Mouse (Mus musculus): ENCODE measurements at regions not wholly inside any gene's neighbourhood (a gene's known extent, or its start where the extent isn't known, plus 50 kb on each side); places are given as distances from the start of the nearest gene placed in this dataset.

- H3K36me3 ChIP-seq (ENCODE audit: control insufficient read depth, insufficient read depth, low read length), result no peaks in the 10 kb centered on the region
- no peak overlapping the region for H3K27ac ChIP-seq (ENCODE audit: control insufficient read depth, insufficient read depth, low read length)
- no peaks in the 10 kb centered on the region for H3K4me1 ChIP-seq (replicated peaks; ENCODE audit: control insufficient read depth, insufficient read depth, low read length)
- no peak for TF ChIP-seq POLR2A (IDR thresholded peaks at IDR 0.05; ENCODE audit: control insufficient read depth, extremely low read depth, insufficient read depth, low read length, poor library complexity)
- TF ChIP-seq CTCF (IDR thresholded peaks at IDR 0.05; ENCODE audit: borderline replicate concordance, control insufficient read depth, extremely low read depth, insufficient read depth, low read length, poor library complexity), result no peak
- no peak overlapping the region for H3K4me3 ChIP-seq (ENCODE audit: control insufficient read depth, insufficient read depth, low read length)
- no peaks in the 10 kb centered on the region for H3K27me3 ChIP-seq (ENCODE audit: control insufficient read depth, insufficient read depth, low read length)
- DNase-seq, result no peak
Observed at GRCm38 (mm10) chr8:6590146-6590545, 1485.0 kb upstream of the Slc10a2 start.

GRCm38 (mm10) chr8:6583337-6584096, 1478.4 kb upstream of the Slc10a2 start:
- no peaks in the 10 kb centered on the region for H3K27me3 ChIP-seq (ENCODE audit: control insufficient read depth, insufficient read depth, low read length)
- no peak for DNase-seq
- TF ChIP-seq POLR2A (IDR thresholded peaks at IDR 0.05; ENCODE audit: control insufficient read depth, extremely low read depth, insufficient read depth, low read length, poor library complexity), result no peak
- no peak for TF ChIP-seq CTCF (IDR thresholded peaks at IDR 0.05; ENCODE audit: borderline replicate concordance, control insufficient read depth, extremely low read depth, insufficient read depth, low read length, poor library complexity)
- H3K4me1 ChIP-seq (replicated peaks; ENCODE audit: control insufficient read depth, insufficient read depth, low read length), result no peaks in the 10 kb centered on the region
- no peaks in the 10 kb centered on the region for H3K36me3 ChIP-seq (ENCODE audit: control insufficient read depth, insufficient read depth, low read length)
- H3K27ac ChIP-seq (ENCODE audit: control insufficient read depth, insufficient read depth, low read length), result no peak overlapping the region
- 97% methylated on average over 6 of the region's 6 CpGs for WGBS
- H3K4me3 ChIP-seq (ENCODE audit: control insufficient read depth, insufficient read depth, low read length), result no peak overlapping the region

- no peaks in the 10 kb centered on the region for H3K36me3 ChIP-seq (ENCODE audit: control insufficient read depth, insufficient read depth, low read length)
- DNase-seq, result no peak
- TF ChIP-seq POLR2A (IDR thresholded peaks at IDR 0.05; ENCODE audit: control insufficient read depth, extremely low read depth, insufficient read depth, low read length, poor library complexity), result no peak
- no peak for TF ChIP-seq CTCF (IDR thresholded peaks at IDR 0.05; ENCODE audit: borderline replicate concordance, control insufficient read depth, extremely low read depth, insufficient read depth, low read length, poor library complexity)
- WGBS, result 96% methylated on average over 3 of the region's 3 CpGs
- H3K4me1 ChIP-seq (replicated peaks; ENCODE audit: control insufficient read depth, insufficient read depth, low read length), result no peaks in the 10 kb centered on the region
- no peak overlapping the region for H3K4me3 ChIP-seq (ENCODE audit: control insufficient read depth, insufficient read depth, low read length)
- H3K27me3 ChIP-seq (ENCODE audit: control insufficient read depth, insufficient read depth, low read length), result no peaks in the 10 kb centered on the region
- no peak overlapping the region for H3K27ac ChIP-seq (ENCODE audit: control insufficient read depth, insufficient read depth, low read length)
Observed at GRCm38 (mm10) chr8:6582732-6583131, 1477.6 kb upstream of the Slc10a2 start.

GRCm38 (mm10) chr8:6577868-6578634, 1472.9 kb upstream of the Slc10a2 start:
- no peak for TF ChIP-seq POLR2A (IDR thresholded peaks at IDR 0.05; ENCODE audit: control insufficient read depth, extremely low read depth, insufficient read depth, low read length, poor library complexity)
- no peak for TF ChIP-seq CTCF (IDR thresholded peaks at IDR 0.05; ENCODE audit: borderline replicate concordance, control insufficient read depth, extremely low read depth, insufficient read depth, low read length, poor library complexity)
- no peak overlapping the region for H3K4me3 ChIP-seq (ENCODE audit: control insufficient read depth, insufficient read depth, low read length)
- H3K27me3 ChIP-seq (ENCODE audit: control insufficient read depth, insufficient read depth, low read length), result no peaks in the 10 kb centered on the region
- 90% methylated on average over 4 of the region's 4 CpGs for WGBS
- H3K4me1 ChIP-seq (replicated peaks; ENCODE audit: control insufficient read depth, insufficient read depth, low read length), result no peaks in the 10 kb centered on the region
- no peak for DNase-seq
- no peak overlapping the region for H3K27ac ChIP-seq (ENCODE audit: control insufficient read depth, insufficient read depth, low read length)
- H3K36me3 ChIP-seq (ENCODE audit: control insufficient read depth, insufficient read depth, low read length), result no peaks in the 10 kb centered on the region

- no peak overlapping the region for H3K4me3 ChIP-seq (ENCODE audit: control insufficient read depth, insufficient read depth, low read length)
Observed at GRCm38 (mm10) chr8:6575241-6575640, 1470.1 kb upstream of the Slc10a2 start.

GRCm38 (mm10) chr8:6573492-6573891, 1468.3 kb upstream of the Slc10a2 start:
- no peaks in the 10 kb centered on the region for H3K27me3 ChIP-seq (ENCODE audit: control insufficient read depth, insufficient read depth, low read length)
- WGBS, result 94% methylated on average over 3 of the region's 3 CpGs
- no peak for TF ChIP-seq POLR2A (IDR thresholded peaks at IDR 0.05; ENCODE audit: control insufficient read depth, extremely low read depth, insufficient read depth, low read length, poor library complexity)
- no peak for TF ChIP-seq CTCF (IDR thresholded peaks at IDR 0.05; ENCODE audit: borderline replicate concordance, control insufficient read depth, extremely low read depth, insufficient read depth, low read length, poor library complexity)
- no peak overlapping the region for H3K27ac ChIP-seq (ENCODE audit: control insufficient read depth, insufficient read depth, low read length)
- H3K36me3 ChIP-seq (ENCODE audit: control insufficient read depth, insufficient read depth, low read length), result no peaks in the 10 kb centered on the region
- H3K4me1 ChIP-seq (replicated peaks; ENCODE audit: control insufficient read depth, insufficient read depth, low read length), result no peaks in the 10 kb centered on the region
- no peak for DNase-seq
- no peak overlapping the region for H3K4me3 ChIP-seq (ENCODE audit: control insufficient read depth, insufficient read depth, low read length)

More at GRCm38 (mm10) chr8:6575241-6575640, 1470.1 kb upstream of the Slc10a2 start:
- 75% methylated on average over 4 of the region's 4 CpGs for WGBS
- TF ChIP-seq POLR2A (IDR thresholded peaks at IDR 0.05; ENCODE audit: control insufficient read depth, extremely low read depth, insufficient read depth, low read length, poor library complexity) (no peak), CTCF (IDR thresholded peaks at IDR 0.05; ENCODE audit: borderline replicate concordance, control insufficient read depth, extremely low read depth, insufficient read depth, low read length, poor library complexity) (no peak)
- no peaks in the 10 kb centered on the region for H3K4me1 ChIP-seq (replicated peaks; ENCODE audit: control insufficient read depth, insufficient read depth, low read length)
- H3K27me3 ChIP-seq (ENCODE audit: control insufficient read depth, insufficient read depth, low read length), result no peaks in the 10 kb centered on the region
- no peak for DNase-seq
- no peak overlapping the region for H3K27ac ChIP-seq (ENCODE audit: control insufficient read depth, insufficient read depth, low read length)
- H3K36me3 ChIP-seq (ENCODE audit: control insufficient read depth, insufficient read depth, low read length), result no peaks in the 10 kb centered on the region
